Mouse (Mus musculus) limb, embryonic 15.5 days (tissue): Measurements from ENCODE around the gene Zfp871. TPM values are rescaled to one million over a fixed set of nuclear protein-coding genes. Genes with fewer than 3 reads are reported as not detected.

Experiments used
- ATAC-seq: fragments of 200-750 bp; cut with Nextera tagmentation; 2 replicates; pipeline ENCODE4 v1.8.0; 2017; ENCODE audit warnings: low read depth, moderate TSS enrichment; ENCODE audit not compliant: insufficient number of reproducible peaks, low FRiP score, low TSS enrichment
- H3K27ac ChIP-seq: fragments of 300-500 bp; sonication (generic); 2 replicates; pipeline ENCODE4 v1.5.1; 2015; ENCODE audit warnings: moderate library complexity, mild to moderate bottlenecking, inconsistent platforms
- H3K27me3 ChIP-seq: fragments of 300-500 bp; sonication (generic); 2 replicates; pipeline ENCODE4 v1.6.1; 2015; ENCODE audit warnings: inconsistent platforms
- H3K36me3 ChIP-seq: fragments of 300-500 bp; sonication (generic); 2 replicates; pipeline ENCODE4 v1.6.1; 2015; ENCODE audit warnings: inconsistent platforms
- H3K4me1 ChIP-seq: fragments of 300-500 bp; sonication (generic); 2 replicates; pipeline ENCODE4 v1.6.1; 2015; ENCODE audit warnings: inconsistent platforms
- H3K4me2 ChIP-seq: fragments of 300-500 bp; sonication (generic); 2 replicates; pipeline ENCODE4 v1.6.1; 2015; ENCODE audit warnings: mild to moderate bottlenecking, inconsistent platforms
- H3K4me3 ChIP-seq: fragments of 300-500 bp; sonication (generic); 2 replicates; pipeline ENCODE4 v1.5.1; 2015; ENCODE audit warnings: mild to moderate bottlenecking, inconsistent platforms
- H3K9ac ChIP-seq: fragments of 300-500 bp; sonication (generic); 2 replicates; pipeline ENCODE4 v1.6.1; 2015; ENCODE audit warnings: inconsistent platforms
- H3K9me3 ChIP-seq: fragments of 300-500 bp; sonication (generic); 2 replicates; pipeline ENCODE4 v1.6.1; 2016; ENCODE audit warnings: inconsistent platforms
- WGBS: fragments of 180-500 bp; shearing (Covaris S2); methylation state at CpG from one replicate; pipeline ENCODE4 v1.1.7; 2015; 5-methylcytosine and 5-hydroxymethylcytosine counted together
- polyA plus RNA-seq: library from polyadenylated mRNA; unstranded; fragments of >200 nt; fragmentation: Nextera tagmentation; extraction: Ambion mirVana; gene quantifications from 2 replicates; pipeline ENCODE4 v1.2.1, GENCODE M21; 2015

The Zfp871 gene
- polyA plus RNA-seq, 1 experiment from 2014 or later = 28.6 TPM

DNA sequence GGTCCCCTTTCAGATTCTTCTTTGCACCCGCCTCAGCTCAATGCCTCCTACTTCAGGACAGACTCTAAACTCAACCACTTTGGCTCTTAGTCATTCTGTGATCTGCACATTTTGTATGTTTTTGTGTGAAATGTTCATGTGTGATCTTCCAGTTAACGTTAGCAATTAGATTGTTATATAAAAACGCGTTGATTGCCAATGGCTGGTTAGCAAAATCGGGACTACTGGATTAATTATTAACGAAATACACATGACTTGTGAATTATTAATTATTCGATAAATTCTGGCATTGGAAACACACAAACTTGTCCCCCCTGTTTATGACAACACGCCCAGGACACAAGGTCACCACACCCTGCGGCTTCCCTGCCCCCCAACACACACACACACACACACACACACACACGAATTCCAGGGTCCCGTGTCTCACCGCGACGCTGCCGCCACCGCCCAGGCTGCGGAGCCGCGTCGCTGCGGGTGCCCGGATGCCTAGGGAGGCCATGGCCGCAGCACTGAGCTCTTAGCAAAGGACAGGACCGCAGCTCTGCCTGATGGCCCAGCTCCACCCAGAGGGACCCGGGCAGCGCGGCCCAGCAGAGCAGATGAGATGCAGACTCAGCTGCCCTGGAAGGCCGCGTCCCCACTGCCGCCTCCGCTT, 522 bp downstream of the Zfp871 start:
- peaks cover 20% of the 10 kb centered on the region for H3K4me1 ChIP-seq
- 2% methylated on average over 31 of the region's 31 CpGs for WGBS
- peak overlapping the region; percentile 56 for H3K4me2 ChIP-seq
- H3K9ac ChIP-seq = peak overlapping the region; percentile 84
- H3K4me3 ChIP-seq = peak overlapping the region; percentile 74
- peak overlapping the region; percentile 91 for H3K27ac ChIP-seq
- peaks cover 31% of the 10 kb centered on the region; the same call in 1 of the 2 replicates for H3K36me3 ChIP-seq
- ATAC-seq = peak; percentile 81; the same call in 1 of the 2 replicates
- no peaks in the 10 kb centered on the region for H3K27me3 ChIP-seq
- H3K9me3 ChIP-seq = no peaks in the 10 kb centered on the region

DNA sequence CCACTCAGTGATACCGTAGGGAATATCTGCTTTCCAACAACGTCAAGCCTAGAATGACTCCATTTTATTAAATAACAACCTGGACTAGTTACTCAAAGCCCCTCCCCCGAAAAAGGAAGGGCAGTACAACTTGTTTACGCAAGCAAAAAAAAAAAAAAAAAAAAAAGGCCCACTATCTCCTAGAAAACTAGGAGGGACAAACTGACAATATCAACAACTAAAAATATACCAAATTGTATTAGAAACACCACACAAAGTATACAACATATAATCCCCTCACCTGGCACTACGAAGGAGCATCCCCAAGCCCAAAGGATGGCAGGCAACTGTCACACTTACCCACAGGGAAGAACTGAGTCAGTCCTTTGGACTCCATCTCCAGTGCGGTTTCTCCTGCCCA, 1.1 kb downstream of the Zfp871 start:
- H3K27me3 ChIP-seq = no peaks in the 10 kb centered on the region
- H3K9ac ChIP-seq = no peak overlapping the region; the same call in 1 of the 2 replicates
- H3K4me3 ChIP-seq = peak overlapping the region; percentile 74

DNA sequence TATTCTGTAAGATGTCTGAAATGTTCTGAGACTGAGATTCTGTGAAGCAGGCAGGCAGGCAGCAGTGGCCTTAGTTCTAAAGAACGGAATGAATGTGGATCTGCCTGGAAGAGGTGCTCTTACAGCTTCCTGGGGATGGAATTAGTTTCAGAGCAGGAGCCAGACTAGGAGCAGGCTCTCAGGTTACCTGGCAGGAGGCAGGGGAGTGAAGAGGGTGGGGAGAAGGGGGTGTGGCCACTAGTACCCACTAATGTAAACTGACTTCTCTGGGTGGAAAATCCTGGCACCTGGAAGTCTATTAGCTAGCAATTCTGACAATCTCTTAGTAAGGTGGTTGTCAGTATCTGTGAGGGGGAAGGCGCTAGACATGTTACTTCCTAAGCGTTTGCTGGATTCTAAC, 2.4 kb downstream of the Zfp871 start:
- Histone ChIP-seq H3K9ac (no peak overlapping the region), H3K4me2 (no peak overlapping the region)

More for the DNA sequence above, 1.1 kb downstream of the Zfp871 start:
- ATAC-seq = no peak
- Histone ChIP-seq H3K4me2 (peak overlapping the region; percentile 56), H3K36me3 (peaks cover 31% of the 10 kb centered on the region; the same call in 1 of the 2 replicates), H3K9me3 (no peaks in the 10 kb centered on the region), H3K4me1 (peaks cover 20% of the 10 kb centered on the region), H3K27ac (no peak overlapping the region)
- 70% methylated on average over 6 of the region's 6 CpGs for WGBS

DNA sequence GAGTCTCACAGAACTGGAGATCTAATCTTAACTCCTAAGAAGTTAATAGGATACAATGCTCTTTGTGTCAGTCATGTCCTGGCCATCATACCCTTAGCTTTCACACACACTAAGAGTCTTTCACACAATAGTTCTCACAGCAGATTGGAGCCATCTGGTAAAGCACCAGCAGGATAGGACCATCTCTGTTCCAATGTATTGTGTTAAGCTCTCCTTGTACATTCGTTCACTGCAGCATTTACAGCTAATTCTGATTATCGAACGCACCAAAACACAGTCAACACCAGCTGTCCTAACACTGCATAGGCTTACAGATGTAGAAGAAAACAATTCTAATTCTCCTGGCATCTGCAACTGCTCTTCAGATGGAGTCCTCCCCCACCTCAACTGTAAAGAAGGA, 10.5 kb downstream of the Zfp871 start:
- Histone ChIP-seq H3K4me2 (no peak overlapping the region), H3K4me3 (no peak overlapping the region), H3K9ac (no peak overlapping the region), H3K27me3 (no peaks in the 10 kb centered on the region), H3K9me3 (no peaks in the 10 kb centered on the region), H3K27ac (no peak overlapping the region), H3K36me3 (peaks cover 60% of the 10 kb centered on the region), H3K4me1 (no peaks in the 10 kb centered on the region)
- 93% methylated on average over 3 of the region's 3 CpGs for WGBS
- ATAC-seq = no peak

More for the DNA sequence above, 2.4 kb downstream of the Zfp871 start:
- no peak for ATAC-seq
- H3K4me3 ChIP-seq = no peak overlapping the region
- no peaks in the 10 kb centered on the region for H3K27me3 ChIP-seq
- H3K27ac ChIP-seq = no peak overlapping the region
- peaks cover 31% of the 10 kb centered on the region; the same call in 1 of the 2 replicates for H3K36me3 ChIP-seq
- 80% methylated on average over 3 of the region's 3 CpGs for WGBS
- H3K9me3 ChIP-seq = no peaks in the 10 kb centered on the region
- H3K4me1 ChIP-seq = peaks cover 20% of the 10 kb centered on the region

DNA sequence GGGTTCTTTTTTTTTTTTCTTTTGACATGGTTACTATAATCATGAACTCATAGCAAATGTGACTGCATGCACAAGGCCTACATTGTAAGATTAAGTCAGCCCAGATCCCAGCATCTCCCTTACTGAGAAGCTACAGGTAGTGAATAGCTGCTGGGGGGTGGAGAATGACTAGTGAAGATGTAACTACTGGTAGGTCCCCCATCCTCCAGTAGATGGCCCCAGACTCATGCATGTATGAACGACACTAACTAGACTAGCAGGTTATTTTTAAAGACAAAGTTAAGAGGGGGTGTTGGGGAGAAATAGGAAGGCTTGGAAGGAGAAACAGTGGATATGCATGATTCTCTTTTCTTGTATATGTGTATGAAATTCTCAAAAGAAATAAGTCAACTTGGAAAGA, 16.9 kb downstream of the Zfp871 start:
- WGBS = 77% methylated on average over 1 of the region's 1 CpGs
- no peaks in the 10 kb centered on the region for H3K9me3 ChIP-seq
- ATAC-seq = no peak

DNA sequence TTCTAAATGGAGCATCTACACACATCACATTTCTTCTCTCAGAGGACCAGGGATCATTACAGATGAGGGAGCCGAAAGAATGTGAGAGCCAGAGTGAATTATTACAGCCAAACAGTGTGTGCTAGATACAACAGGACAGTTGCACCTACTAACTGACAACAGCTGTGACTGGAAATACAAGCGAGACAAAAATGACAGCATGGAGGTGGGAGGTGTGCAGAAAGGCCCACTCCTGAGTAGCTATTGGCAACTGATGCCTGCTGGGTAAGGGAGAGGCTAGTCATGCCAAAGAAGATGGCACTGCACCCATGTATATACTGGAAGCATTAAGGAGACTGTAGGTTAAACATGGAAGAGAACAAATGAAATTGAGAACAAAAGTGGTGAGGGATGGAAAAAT, 21.7 kb downstream of the Zfp871 start:
- Histone ChIP-seq H3K27me3 (no peaks in the 10 kb centered on the region), H3K27ac (no peak overlapping the region), H3K4me2 (no peak overlapping the region), H3K4me1 (no peaks in the 10 kb centered on the region), H3K9ac (no peak overlapping the region), H3K36me3 (peaks cover 67% of the 10 kb centered on the region), H3K9me3 (no peaks in the 10 kb centered on the region), H3K4me3 (no peak overlapping the region)
- WGBS = 98% methylated on average over 2 of the region's 2 CpGs
- ATAC-seq = no peak

More for the DNA sequence above, 16.9 kb downstream of the Zfp871 start:
- Histone ChIP-seq H3K4me1 (no peaks in the 10 kb centered on the region), H3K4me3 (no peak overlapping the region), H3K27ac (no peak overlapping the region), H3K27me3 (no peaks in the 10 kb centered on the region), H3K36me3 (peaks cover 84% of the 10 kb centered on the region), H3K9ac (no peak overlapping the region), H3K4me2 (no peak overlapping the region)

DNA sequence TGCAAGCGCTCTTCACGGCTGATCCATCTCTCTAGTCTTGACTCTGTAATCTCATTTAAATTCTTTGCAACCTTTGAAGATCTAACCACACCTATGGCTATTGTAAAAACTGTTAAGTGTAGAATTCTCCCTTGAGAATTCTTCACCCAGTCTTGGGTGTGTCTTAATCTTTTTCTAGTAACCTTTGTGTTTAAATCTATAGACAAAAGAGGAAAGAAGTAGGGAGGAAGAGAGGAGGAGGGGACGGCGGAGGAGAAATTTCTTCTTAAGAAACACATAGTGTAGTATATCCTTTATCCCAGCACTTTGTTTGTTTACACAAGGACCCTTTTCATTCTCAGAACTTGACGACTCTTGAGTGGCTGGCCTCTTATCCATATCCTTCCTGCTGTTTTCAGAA, 30.8 kb downstream of the Zfp871 start:
- no peaks in the 10 kb centered on the region for H3K9me3 ChIP-seq
- WGBS = 75% methylated on average over 5 of the region's 5 CpGs
- H3K4me3 ChIP-seq = no peak overlapping the region
- no peak overlapping the region for H3K9ac ChIP-seq
- no peaks in the 10 kb centered on the region for H3K36me3 ChIP-seq
- H3K27me3 ChIP-seq = no peaks in the 10 kb centered on the region
- no peak overlapping the region for H3K27ac ChIP-seq
- ATAC-seq = no peak
- H3K4me1 ChIP-seq = no peaks in the 10 kb centered on the region
- H3K4me2 ChIP-seq = no peak overlapping the region

DNA sequence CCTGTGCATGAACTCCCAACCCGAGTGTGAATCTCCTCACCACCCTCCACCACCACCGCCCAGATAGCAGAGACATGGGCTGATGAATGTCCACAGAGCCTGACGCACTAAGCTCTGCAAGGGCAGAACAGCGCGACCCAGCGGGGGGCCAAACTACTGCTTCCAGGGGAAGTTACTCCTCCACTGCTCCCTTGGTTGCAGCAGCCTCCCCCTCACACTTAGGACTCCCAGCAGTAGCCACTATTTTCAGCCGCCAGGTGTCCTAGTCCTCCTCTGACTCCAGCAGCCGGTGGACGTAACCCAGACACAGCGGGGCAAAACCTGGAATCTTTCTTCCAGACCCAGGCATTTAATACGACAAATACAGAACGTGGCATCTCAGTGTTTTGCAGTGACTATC, 34.5 kb downstream of the Zfp871 start:
- Histone ChIP-seq H3K9me3 (no peaks in the 10 kb centered on the region), H3K4me2 (no peak overlapping the region), H3K27me3 (no peaks in the 10 kb centered on the region), H3K36me3 (no peaks in the 10 kb centered on the region), H3K4me1 (no peaks in the 10 kb centered on the region), H3K9ac (no peak overlapping the region), H3K4me3 (no peak overlapping the region), H3K27ac (no peak overlapping the region)
- WGBS = 17% methylated on average over 12 of the region's 12 CpGs
- ATAC-seq = no peak

DNA sequence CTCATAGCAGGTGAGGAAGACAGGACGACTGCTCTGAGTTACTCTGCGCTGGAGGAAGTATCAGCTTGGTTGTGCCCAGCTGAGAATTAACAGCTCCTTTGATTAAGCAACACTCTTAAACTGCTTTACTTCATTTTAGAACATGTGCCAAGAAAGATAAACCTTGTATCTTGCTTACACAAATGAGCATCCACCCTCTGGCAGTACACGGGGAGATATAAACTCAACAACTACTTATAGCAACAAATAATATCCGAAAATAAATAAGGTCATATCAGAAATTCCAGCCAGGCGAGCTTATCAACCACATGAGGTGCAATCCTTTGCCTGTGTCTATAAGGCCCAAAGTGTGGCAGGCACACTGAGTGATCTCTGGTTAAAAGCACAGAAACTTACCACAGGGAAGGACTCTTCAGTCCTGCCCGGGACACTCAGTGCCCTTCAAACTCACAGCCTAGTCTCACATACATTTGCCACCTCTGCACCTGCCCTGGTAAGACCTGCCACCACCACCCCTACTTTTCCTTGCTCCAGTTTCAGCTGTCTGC, 35.2 kb downstream of the Zfp871 start:
- no peak for ATAC-seq
- H3K36me3 ChIP-seq = no peaks in the 10 kb centered on the region
- H3K27ac ChIP-seq = no peak overlapping the region
- WGBS = 76% methylated on average over 6 of the region's 6 CpGs
- no peak overlapping the region for H3K4me3 ChIP-seq
- no peaks in the 10 kb centered on the region for H3K9me3 ChIP-seq
- no peaks in the 10 kb centered on the region for H3K4me1 ChIP-seq
- no peaks in the 10 kb centered on the region for H3K27me3 ChIP-seq
- no peak overlapping the region for H3K4me2 ChIP-seq
- H3K9ac ChIP-seq = no peak overlapping the region

DNA sequence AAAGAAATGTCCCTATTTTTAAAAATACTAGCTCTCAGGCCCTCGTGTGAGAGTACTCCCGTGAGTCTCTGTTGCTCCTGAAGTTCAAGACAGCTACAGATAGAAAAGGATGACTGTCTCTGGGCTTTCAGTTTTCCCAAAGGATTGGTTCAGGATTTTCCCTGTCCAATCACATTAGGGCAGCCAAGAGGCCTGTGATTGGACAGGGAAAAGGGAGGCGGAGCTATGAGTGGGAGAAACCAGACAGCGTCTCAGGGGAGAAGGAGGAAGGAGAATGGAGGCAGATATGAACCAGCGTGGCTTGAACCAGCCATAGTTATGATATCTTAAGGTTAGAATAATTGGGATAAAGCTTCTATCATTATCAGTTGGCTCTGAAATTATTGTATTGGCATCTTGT, 37.5 kb downstream of the Zfp871 start:
- H3K4me3 ChIP-seq = no peak overlapping the region
- H3K27ac ChIP-seq = no peak overlapping the region
- no peak for ATAC-seq
- H3K9ac ChIP-seq = no peak overlapping the region
- H3K9me3 ChIP-seq = no peaks in the 10 kb centered on the region
- H3K27me3 ChIP-seq = no peaks in the 10 kb centered on the region
- WGBS = 47% methylated on average over 5 of the region's 5 CpGs
- no peaks in the 10 kb centered on the region for H3K36me3 ChIP-seq
- H3K4me1 ChIP-seq = no peaks in the 10 kb centered on the region
- no peak overlapping the region for H3K4me2 ChIP-seq

DNA sequence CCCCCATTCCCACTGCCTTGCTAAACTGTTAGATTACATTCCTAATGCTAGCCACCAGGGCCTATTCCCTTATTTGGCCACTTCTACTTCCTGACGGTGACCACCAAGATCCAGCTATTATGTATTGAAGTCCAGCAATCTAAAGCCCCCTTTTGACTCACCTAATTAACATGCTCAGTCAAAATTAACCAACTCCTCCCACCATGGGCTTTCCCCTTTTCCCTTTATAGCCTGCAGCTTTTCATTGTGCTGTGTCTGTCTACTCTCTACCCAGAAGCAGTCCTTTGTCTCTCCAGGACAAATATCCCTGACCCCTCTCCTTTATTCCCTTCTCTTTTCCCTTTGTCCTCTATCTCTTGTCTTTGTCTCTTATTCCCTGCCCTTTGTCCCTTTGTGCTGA, 47.0 kb downstream of the Zfp871 start:
- H3K4me2 ChIP-seq = no peak overlapping the region
- 50% methylated on average over 1 of the region's 1 CpGs for WGBS
- no peak for ATAC-seq

DNA sequence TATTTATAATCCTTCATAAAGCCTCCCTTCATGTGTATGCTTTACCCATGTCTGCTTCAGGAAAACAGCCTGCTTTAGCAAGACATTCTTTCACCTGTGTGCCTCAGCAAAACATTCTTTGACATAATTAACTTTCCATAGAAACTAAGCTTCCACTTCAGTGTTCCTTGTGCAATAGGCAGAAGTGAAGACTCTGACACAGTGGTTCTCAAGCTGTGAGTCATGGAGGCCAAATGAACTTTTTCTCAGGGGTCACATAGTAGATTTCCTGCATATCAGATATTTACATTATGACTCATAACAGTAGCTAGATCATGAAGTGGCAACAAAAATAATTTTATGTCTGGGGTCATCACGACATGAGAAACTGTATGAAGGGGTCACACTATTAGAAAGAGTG, 49.7 kb downstream of the Zfp871 start:
- Histone ChIP-seq H3K4me3 (no peak overlapping the region), H3K27me3 (no peaks in the 10 kb centered on the region), H3K4me1 (no peaks in the 10 kb centered on the region), H3K9me3 (no peaks in the 10 kb centered on the region), H3K9ac (no peak overlapping the region), H3K4me2 (no peak overlapping the region), H3K36me3 (no peaks in the 10 kb centered on the region), H3K27ac (no peak overlapping the region)
- ATAC-seq = no peak
- WGBS = 84% methylated on average over 1 of the region's 1 CpGs

More for the DNA sequence above, 47.0 kb downstream of the Zfp871 start:
- Histone ChIP-seq H3K27me3 (no peaks in the 10 kb centered on the region), H3K4me1 (no peaks in the 10 kb centered on the region), H3K27ac (no peak overlapping the region), H3K9me3 (no peaks in the 10 kb centered on the region), H3K9ac (no peak overlapping the region), H3K36me3 (no peaks in the 10 kb centered on the region), H3K4me3 (no peak overlapping the region)
